Mouse (Mus musculus) liver, postnatal 0 days (tissue): ENCODE measurements around the gene Ccdc33.

ENCODE experiments used
- CTCF ChIP-seq: sonication (generic); IDR thresholded peaks from 2 replicates; pipeline ENCODE4 v1.5.1; 2016; ENCODE audit warnings: antibody characterized with exemption, low read depth
- EP300 ChIP-seq: IDR thresholded peaks from 2 replicates; pipeline ENCODE4 v1.6.1; 2016; ENCODE audit warnings: antibody characterized with exemption, low read depth, mild to moderate bottlenecking

GRCm38 (mm10) chr9:58086203-58086602, 32.4 kb downstream of the Ccdc33 start:
- TF ChIP-seq CTCF (no peak), EP300 (no peak)
